Mouse (Mus musculus): ENCODE measurements around the gene Ifitm10.

DNA sequence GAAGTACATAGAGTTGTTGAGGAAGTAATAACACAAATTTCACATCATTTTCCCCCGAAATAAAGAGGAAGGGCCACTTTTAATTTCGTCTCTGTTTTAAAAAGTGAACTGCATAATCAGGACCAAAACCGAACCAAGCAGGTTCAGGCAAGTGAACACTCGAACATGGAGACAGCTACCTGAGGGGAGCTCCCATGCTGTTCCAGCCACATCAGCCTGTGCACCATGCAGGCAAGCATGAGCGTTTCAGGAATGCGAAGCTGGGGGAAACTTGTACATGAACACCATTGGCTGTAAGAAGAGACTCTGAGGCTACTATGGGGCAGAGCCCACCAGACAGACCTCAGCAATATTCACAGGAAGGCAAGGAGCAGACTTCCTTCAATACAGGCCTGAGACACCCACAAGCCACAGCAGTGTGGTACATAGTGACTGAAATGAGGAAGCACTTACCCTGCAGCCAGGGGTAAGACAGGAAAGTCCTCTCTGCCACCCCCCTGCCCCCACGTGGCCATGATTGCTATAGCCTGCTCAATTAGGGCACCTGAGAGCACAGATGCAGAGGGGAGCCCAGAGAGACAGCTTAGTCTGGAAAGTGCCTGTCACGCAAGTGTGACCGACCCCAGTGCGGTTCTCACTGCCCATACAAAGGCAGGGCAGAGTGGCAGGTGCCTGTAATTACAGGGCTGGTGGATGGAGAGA is 33.1 kb downstream of the Ifitm10 start:
- no peak for TF ChIP-seq CTCF (IDR thresholded peaks at IDR 0.05; ENCODE audit: low read depth)
- no peak for TF ChIP-seq EP300 (IDR thresholded peaks at IDR 0.05; ENCODE audit: low read depth)

Measured in heart, postnatal 0 days (tissue).